Mouse (Mus musculus) layer of hippocampus, adult 18-20 months (tissue): Measurements from ENCODE around the gene Qsox1. TPM values are rescaled to one million over a fixed set of nuclear protein-coding genes. Genes with fewer than 3 reads are reported as not detected.

Experiments
- DNase-seq, 2 experiments: peaks; one replicate each; pipeline ENCODE4 v3.0.0; 2022; ENCODE audit warnings: low spot score in 2 of 2
- total RNA-seq, 2 experiments: library from RNA; stranded (reverse); gene quantifications; 2 replicates each; pipeline ENCODE4 v1.2.3; 2021

The Qsox1 gene
- total RNA-seq, 2 experiments from 2014 or later: 29.3 to 29.6 TPM

GRCm38 (mm10) chr1:155747911-155748310, 64.8 kb downstream of the Qsox1 start:
- DNase-seq: no peak

DNA sequence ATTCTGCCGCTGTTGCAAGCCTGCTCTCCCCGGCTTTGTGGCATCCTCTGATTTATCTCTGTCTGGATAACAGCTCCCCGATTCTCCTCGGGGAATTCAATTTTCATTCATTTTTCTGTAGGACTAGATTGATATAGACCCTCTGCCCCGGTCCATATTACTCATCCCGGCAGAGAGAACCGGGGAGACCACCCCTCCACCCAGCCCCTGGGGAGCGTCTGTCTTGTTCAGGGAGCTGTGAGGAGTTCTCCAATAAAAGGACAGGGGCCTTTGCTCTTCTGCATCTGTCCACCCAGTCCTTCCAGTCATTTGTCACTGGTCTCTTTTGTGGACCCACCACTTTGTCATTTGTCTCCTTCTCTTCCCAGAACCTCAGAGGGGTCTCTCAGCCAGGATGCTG, 65.7 kb downstream of the Qsox1 start:
- no peak for DNase-seq

DNA sequence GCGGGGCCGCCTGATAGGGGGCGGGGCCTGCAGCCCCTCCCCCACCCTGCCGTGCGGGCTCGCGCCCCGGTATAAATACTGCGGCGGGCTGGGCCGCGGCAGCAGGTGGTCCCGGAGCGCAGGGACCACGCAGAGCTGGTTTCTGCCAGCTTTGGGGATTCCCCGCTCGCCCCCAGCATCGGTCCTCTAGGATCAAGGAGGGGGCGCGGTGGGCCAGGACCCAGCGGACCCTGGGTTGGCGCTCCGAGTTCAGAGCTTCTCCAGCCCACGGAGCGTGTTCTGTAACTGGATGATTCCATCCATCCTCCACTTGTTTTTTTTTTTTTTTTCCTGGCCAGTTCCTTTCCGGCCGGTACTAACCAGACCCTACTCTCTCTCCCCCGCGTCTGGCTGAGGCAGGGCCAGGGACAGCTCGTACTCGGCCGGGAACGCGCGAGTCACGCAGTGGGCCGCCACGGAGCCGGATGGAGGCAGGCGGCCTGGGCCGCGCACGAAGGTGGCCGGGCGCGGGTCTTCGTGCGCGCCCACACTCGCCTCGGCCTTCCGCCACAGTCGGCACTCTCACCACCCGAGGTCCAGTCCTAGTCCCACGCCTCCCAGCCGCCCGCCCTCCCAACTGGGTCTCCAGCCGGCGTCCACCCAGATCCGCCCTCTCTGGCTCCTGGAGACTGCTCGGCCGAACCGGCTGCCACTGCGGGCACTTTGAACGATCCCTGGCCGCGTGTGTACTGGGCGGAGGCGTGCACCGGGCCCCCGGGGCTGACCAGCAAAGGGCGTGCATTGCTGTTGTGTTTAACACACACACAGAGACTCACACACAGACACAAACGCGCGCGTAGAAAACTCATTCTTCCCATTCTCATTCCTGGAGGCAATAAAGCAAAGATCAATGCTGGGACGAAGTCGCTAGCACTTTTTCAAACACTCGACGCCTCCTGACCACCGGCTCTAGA, 70.0 kb downstream of the Qsox1 start:
- DNase-seq: no peak

- no peak for DNase-seq
These were observed 70.7 kb downstream of the Qsox1 start for GRCm38 (mm10) chr1:155741988-155742387.

GRCm38 (mm10) chr1:155741378-155741945, 71.2 kb downstream of the Qsox1 start:
- no peak for DNase-seq

DNA sequence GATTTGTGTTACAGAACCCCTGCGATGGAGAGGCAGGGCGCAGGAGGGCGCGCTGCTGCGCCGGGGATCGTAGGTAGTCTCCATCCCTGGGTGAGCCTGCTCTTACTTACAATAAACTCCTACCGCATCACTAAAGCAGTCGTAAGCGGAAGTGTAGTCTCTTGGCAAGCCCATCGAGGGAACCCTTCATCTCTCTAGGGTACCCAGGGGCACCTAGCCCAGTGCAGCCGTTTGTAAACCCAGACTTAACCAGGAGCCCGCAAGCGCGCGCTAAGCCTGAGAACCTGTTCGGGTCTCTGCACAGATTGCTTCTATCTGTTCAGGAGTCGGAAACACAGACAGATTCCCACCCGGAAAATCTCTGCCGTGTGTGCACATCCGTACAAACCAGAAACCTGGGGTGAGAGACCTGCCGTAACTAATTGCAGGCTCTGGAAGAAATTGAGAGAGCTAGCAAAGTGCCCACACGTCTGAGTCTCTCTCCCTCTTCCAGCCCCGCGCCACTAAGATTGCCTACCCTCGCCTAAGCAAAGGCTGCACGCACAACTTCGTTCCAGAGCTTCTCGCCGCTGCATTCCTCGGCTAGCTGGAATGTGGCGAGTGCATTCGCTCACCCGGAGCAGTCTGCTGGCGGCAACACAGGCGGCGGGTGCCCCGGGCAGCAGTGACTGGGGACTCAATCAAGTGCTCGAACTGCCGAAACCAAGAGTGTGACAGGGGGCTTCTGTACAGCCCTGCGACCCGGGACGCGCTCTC, 71.9 kb downstream of the Qsox1 start:
- no peak for DNase-seq

DNA sequence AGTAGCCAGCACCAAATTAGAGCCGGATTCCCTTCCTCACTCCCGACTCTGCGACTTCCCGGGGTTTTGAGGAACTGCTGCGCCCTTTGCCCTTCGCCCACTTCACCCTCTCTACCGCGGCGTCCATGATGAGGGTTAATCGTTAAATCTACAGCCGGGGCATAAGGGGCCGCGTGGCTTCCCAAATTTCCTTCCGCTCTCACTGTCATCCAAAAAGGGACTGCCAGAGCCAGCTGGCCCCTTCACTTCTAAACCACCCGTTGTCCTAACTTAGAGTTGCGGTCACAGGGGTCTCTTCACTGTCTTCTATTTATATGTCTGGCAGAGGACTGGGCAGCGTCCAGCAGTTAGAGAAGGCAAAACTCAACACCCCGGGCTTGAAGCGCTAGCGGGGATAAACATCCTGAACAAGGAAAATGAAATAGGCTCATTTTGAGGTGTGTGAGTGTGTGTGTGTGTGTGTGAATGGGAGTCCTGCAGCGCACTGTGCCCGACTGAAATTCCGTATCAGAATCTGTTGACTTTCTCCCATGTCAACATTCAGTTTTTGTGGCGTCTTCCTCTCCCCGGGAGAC, 74.8 kb downstream of the Qsox1 start:
- DNase-seq: no peak

DNA sequence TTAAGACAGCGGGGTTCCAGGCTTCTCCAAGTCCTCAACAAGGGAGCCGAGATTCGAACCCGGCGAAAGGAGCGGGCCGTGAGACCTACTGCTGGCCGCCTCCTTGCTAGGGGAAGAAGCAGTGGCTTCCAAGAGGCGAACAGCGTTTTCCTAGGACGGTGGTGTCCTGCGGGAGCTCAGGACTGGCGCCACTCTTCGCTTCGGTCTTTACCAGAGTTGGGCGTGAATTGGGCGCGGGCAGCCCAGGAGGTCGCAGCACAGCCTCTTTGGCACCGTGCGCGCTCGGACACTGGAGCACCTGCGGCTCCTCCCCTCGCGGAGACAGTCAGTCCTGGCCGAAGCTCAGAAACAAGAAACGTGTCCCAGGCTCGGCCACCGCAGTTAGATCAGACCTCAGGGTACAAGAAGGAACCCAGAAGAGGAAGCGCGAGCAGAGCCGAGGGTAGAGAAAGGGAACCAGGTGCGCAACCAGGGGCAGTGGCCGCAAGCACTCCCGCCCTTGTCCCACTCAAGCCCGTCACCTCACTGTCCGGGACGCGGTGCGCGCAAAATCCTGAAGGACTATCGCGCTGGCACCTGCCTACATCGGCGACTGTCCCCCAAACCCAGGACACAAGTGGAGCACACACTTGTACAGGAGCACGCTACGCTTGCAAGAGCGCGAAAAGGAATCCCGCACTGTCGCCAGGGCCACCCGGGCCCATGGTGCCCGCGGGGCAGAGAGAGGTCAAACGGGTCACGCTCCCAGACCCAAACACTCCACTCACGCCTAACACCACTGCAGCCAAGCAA, 75.5 kb downstream of the Qsox1 start:
- no peak for DNase-seq

GRCm38 (mm10) chr1:155736096-155736825, 76.4 kb downstream of the Qsox1 start:
- no peak for DNase-seq

GRCm38 (mm10) chr1:155731156-155731555, 81.5 kb downstream of the Qsox1 start:
- no peak for DNase-seq

GRCm38 (mm10) chr1:155729113-155729795, 83.4 kb downstream of the Qsox1 start:
- no peak for DNase-seq

GRCm38 (mm10) chr1:155727830-155728229, 84.9 kb downstream of the Qsox1 start:
- no peak for DNase-seq

Other genes starting within 250 kb of the Qsox1 start
- not detected for gene Lhx4, start 61.2 kb downstream of the Qsox1 start, total RNA-seq
- gene Cep350, start 160.4 kb upstream of the Qsox1 start, total RNA-seq: 10 to 100 TPM; 44.9 to 50.2 TPM
- 10 to 100 TPM; 45.2 to 52.8 TPM for gene Tor1aip2, start 222.5 kb upstream of the Qsox1 start, total RNA-seq
- 10 to 100 TPM; 34.1 to 36.4 TPM for gene Tor1aip1, start 223.6 kb upstream of the Qsox1 start, total RNA-seq